Mouse (Mus musculus): ENCODE measurements around the gene Mrpl17. TPM values are rescaled to one million over a fixed set of nuclear protein-coding genes. Genes with fewer than 3 reads are reported as not detected.

Mrpl17 gene
- polyA plus RNA-seq, 1 experiment: 554 TPM

DNA sequence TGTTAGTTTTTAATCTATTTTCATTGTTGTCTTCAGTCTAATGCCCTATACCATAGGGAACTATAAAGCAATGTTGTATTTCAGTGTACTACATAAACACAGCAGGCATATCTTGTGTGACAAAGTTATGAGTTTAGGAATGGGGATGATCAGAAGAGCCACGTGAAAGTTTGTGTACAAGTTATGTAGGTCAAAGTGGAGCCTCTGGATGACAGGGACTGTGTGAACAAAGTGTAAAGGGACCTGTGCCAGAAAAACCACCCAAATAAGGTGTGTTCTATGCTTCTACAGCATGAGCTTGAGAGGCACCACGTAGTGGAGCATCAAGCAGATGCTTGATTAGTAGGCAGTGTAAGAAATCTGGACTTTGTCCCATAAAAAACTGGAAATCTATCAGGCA lies 4.2 kb downstream of the Mrpl17 start:
- TF ChIP-seq CTCF (IDR thresholded peaks at IDR 0.05; ENCODE audit: control insufficient read depth, insufficient read depth, insufficient read length) (no peak), MYOD1 (IDR thresholded peaks at IDR 0.05; ENCODE audit: control insufficient read depth, insufficient read length, low read depth) (no peak), CEBPB (IDR thresholded peaks at IDR 0.05; ENCODE audit: low read depth) (no peak), USF1 (IDR thresholded peaks at IDR 0.05; ENCODE audit: low read depth) (no peak), MYOG (IDR thresholded peaks at IDR 0.05; ENCODE audit: control insufficient read depth, extremely low read depth, insufficient read length) (no peak), FOSL1 (IDR thresholded peaks at IDR 0.05; ENCODE audit: insufficient read depth, low read length, poor library complexity, severe bottlenecking) (no peak), MAX (IDR thresholded peaks at IDR 0.05) (no peak)
- Histone ChIP-seq H3K27me3 (ENCODE audit: control insufficient read depth, insufficient read depth, insufficient read length) (no peaks in the 10 kb centered on the region), H3ac (ENCODE audit: control insufficient read depth, insufficient read length, low read depth) (no peak overlapping the region), H3K79me2 (ENCODE audit: control insufficient read depth, insufficient read depth) (peaks cover 19% of the 10 kb centered on the region), H3K36me3 (ENCODE audit: control insufficient read depth, insufficient read depth) (peaks cover 19% of the 10 kb centered on the region), H3K79me3 (ENCODE audit: low read depth) (peaks cover 15% of the 10 kb centered on the region), H3K4me3 (ENCODE audit: insufficient read depth, poor library complexity, severe bottlenecking) (no peak overlapping the region)

DNA sequence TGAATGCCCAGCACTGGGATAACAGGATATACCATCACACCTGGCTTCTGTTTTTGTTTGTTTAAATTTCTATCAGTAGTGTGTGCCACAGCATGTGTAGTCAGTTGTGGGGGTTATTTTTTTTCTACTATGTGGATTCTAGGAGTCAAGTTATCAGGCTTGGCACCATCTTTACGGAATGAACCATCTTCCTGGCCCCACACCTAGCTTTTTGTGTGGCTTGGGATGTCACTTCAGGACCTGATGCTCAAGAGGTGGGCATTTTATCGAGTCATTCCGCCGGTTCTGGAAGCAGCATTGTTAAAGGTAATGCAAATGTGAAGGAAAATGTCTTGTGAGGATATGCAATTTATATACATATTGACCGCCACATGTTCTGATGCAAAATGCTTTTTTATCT lies 4.8 kb downstream of the Mrpl17 start:
- no peak for TF ChIP-seq CEBPB (IDR thresholded peaks at IDR 0.05; ENCODE audit: low read depth)
- no peak for TF ChIP-seq CTCF (IDR thresholded peaks at IDR 0.05; ENCODE audit: control insufficient read depth, insufficient read depth, insufficient read length)
- TF ChIP-seq MYOG (IDR thresholded peaks at IDR 0.05; ENCODE audit: control insufficient read depth, extremely low read depth, insufficient read length): no peak
- no peak for TF ChIP-seq FOSL1 (IDR thresholded peaks at IDR 0.05; ENCODE audit: insufficient read depth, low read length, poor library complexity, severe bottlenecking)
- no peak for TF ChIP-seq MYOD1 (IDR thresholded peaks at IDR 0.05; ENCODE audit: control insufficient read depth, insufficient read length, low read depth)
- no peak for TF ChIP-seq MAX (IDR thresholded peaks at IDR 0.05)
- no peak for TF ChIP-seq USF1 (IDR thresholded peaks at IDR 0.05; ENCODE audit: low read depth)
- Histone ChIP-seq H3ac (ENCODE audit: control insufficient read depth, insufficient read length, low read depth) (no peak overlapping the region), H3K36me3 (ENCODE audit: control insufficient read depth, insufficient read depth) (peaks cover 19% of the 10 kb centered on the region), H3K27me3 (ENCODE audit: control insufficient read depth, insufficient read depth, insufficient read length) (no peaks in the 10 kb centered on the region), H3K4me3 (ENCODE audit: insufficient read depth, poor library complexity, severe bottlenecking) (no peak overlapping the region), H3K79me3 (ENCODE audit: low read depth) (peaks cover 15% of the 10 kb centered on the region), H3K79me2 (ENCODE audit: control insufficient read depth, insufficient read depth) (peaks cover 19% of the 10 kb centered on the region)

DNA sequence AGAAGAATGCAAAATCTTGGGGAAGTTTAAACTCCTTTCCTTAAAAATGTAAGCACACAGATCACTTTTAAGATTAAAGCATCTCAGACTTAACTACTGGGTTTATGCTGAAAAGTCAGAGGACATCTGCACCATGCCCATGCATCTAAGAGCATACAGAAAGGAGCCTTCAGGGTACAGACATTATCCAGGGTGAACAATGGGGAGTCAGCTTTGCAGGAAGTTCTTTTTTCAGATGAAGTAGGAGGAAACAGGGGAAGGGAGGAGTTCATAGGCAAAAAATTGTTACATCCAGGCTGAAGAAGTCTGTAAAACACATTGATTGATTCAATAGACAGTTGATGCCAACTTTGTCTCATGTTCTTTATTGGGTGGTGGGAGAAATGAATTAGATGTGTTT lies 7.5 kb downstream of the Mrpl17 start:
- Histone ChIP-seq H3ac (ENCODE audit: control insufficient read depth, insufficient read length, low read depth) (no peak overlapping the region), H3K79me2 (ENCODE audit: control insufficient read depth, insufficient read depth) (no peaks in the 10 kb centered on the region), H3K4me3 (ENCODE audit: insufficient read depth, poor library complexity, severe bottlenecking) (no peak overlapping the region), H3K27me3 (ENCODE audit: control insufficient read depth, insufficient read depth, insufficient read length) (peaks cover 4% of the 10 kb centered on the region), H3K36me3 (ENCODE audit: control insufficient read depth, insufficient read depth) (peaks cover 4% of the 10 kb centered on the region), H3K79me3 (ENCODE audit: low read depth) (no peaks in the 10 kb centered on the region)
- TF ChIP-seq MYOG (IDR thresholded peaks at IDR 0.05; ENCODE audit: control insufficient read depth, extremely low read depth, insufficient read length) (no peak), CTCF (IDR thresholded peaks at IDR 0.05; ENCODE audit: control insufficient read depth, insufficient read depth, insufficient read length) (no peak), CEBPB (IDR thresholded peaks at IDR 0.05; ENCODE audit: low read depth) (no peak), USF1 (IDR thresholded peaks at IDR 0.05; ENCODE audit: low read depth) (no peak), MYOD1 (IDR thresholded peaks at IDR 0.05; ENCODE audit: control insufficient read depth, insufficient read length, low read depth) (no peak), MAX (IDR thresholded peaks at IDR 0.05) (no peak), FOSL1 (IDR thresholded peaks at IDR 0.05; ENCODE audit: insufficient read depth, low read length, poor library complexity, severe bottlenecking) (no peak)

DNA sequence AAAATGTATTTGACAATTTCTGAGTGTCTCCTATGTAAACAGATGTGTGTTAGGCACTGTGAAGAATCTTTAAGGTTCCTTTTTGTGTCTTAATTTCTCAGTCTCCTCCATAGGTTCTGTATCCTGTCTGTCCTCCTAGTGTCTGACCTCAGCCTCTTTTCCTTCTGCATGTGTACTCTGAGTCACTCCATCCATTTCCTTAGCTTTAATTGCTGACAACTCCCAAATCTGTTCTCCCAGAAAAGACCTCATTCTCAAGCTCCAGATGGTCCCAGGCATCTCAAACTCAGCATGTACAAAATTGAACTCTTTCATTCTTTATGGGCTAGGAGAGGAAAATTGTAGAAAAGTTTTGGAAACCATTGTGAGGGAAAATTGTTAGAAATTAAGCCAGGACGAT lies 8.1 kb downstream of the Mrpl17 start:
- H3K36me3 ChIP-seq (ENCODE audit: control insufficient read depth, insufficient read depth): no peaks in the 10 kb centered on the region
- H3K27me3 ChIP-seq (ENCODE audit: control insufficient read depth, insufficient read depth, insufficient read length): peaks cover 4% of the 10 kb centered on the region
- no peaks in the 10 kb centered on the region for H3K79me2 ChIP-seq (ENCODE audit: control insufficient read depth, insufficient read depth)
- no peak for TF ChIP-seq CTCF (IDR thresholded peaks at IDR 0.05; ENCODE audit: control insufficient read depth, insufficient read depth, insufficient read length)
- no peak for TF ChIP-seq USF1 (IDR thresholded peaks at IDR 0.05; ENCODE audit: low read depth)
- no peak for TF ChIP-seq MYOG (IDR thresholded peaks at IDR 0.05; ENCODE audit: control insufficient read depth, extremely low read depth, insufficient read length)
- no peak for TF ChIP-seq MAX (IDR thresholded peaks at IDR 0.05)
- no peak for TF ChIP-seq MYOD1 (IDR thresholded peaks at IDR 0.05; ENCODE audit: control insufficient read depth, insufficient read length, low read depth)
- TF ChIP-seq CEBPB (IDR thresholded peaks at IDR 0.05; ENCODE audit: low read depth): no peak
- TF ChIP-seq FOSL1 (IDR thresholded peaks at IDR 0.05; ENCODE audit: insufficient read depth, low read length, poor library complexity, severe bottlenecking): no peak
- no peak overlapping the region for H3K4me3 ChIP-seq (ENCODE audit: insufficient read depth, poor library complexity, severe bottlenecking)
- no peaks in the 10 kb centered on the region for H3K79me3 ChIP-seq (ENCODE audit: low read depth)
- H3ac ChIP-seq (ENCODE audit: control insufficient read depth, insufficient read length, low read depth): no peak overlapping the region

DNA sequence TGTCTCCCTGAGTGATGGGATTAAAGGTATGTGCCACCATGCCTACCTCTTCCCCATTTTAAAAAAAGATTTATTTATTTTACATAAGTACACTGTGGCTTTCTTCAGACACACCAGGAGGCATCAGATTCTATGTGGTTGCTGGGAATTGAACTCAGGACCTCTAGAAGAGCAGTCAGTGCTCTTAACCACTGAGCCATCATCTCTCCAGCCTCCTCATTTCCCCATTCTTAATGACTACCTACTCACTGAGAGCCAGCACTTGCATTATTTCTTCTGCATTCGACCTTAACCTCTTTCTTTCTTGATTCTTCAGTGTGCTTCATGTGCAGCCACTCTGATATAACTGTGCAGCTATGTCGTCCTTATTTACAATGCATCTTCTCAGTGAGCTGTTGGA lies 8.6 kb downstream of the Mrpl17 start:
- Histone ChIP-seq H3K79me2 (ENCODE audit: control insufficient read depth, insufficient read depth) (no peaks in the 10 kb centered on the region), H3K79me3 (ENCODE audit: low read depth) (no peaks in the 10 kb centered on the region), H3K36me3 (ENCODE audit: control insufficient read depth, insufficient read depth) (no peaks in the 10 kb centered on the region), H3K4me3 (ENCODE audit: insufficient read depth, poor library complexity, severe bottlenecking) (no peak overlapping the region), H3ac (ENCODE audit: control insufficient read depth, insufficient read length, low read depth) (no peak overlapping the region), H3K27me3 (ENCODE audit: control insufficient read depth, insufficient read depth, insufficient read length) (peaks cover 4% of the 10 kb centered on the region)
- TF ChIP-seq CTCF (IDR thresholded peaks at IDR 0.05; ENCODE audit: control insufficient read depth, insufficient read depth, insufficient read length) (no peak), FOSL1 (IDR thresholded peaks at IDR 0.05; ENCODE audit: insufficient read depth, low read length, poor library complexity, severe bottlenecking) (no peak), MYOD1 (IDR thresholded peaks at IDR 0.05; ENCODE audit: control insufficient read depth, insufficient read length, low read depth) (no peak), MAX (IDR thresholded peaks at IDR 0.05) (no peak), USF1 (IDR thresholded peaks at IDR 0.05; ENCODE audit: low read depth) (no peak), MYOG (IDR thresholded peaks at IDR 0.05; ENCODE audit: control insufficient read depth, extremely low read depth, insufficient read length) (no peak), CEBPB (IDR thresholded peaks at IDR 0.05; ENCODE audit: low read depth) (no peak)

DNA sequence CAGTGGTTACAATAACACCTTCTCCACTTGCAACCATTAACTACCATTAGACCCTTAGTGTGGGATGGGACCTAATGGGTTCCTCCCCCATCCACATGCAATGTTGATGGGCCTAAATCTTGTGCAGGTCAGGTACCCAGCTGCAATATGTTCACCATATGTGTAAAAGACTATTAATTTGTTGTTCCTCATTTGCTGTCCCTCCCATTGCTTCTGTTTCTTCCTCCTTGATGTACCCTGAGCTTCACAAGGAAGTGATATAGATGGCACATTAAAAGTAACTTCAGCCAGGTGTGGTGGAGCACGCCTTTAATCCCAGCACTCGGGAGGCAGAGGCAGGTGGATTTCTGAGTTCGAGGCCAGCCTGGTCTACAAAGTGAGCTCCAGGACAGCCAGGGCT lies 13.9 kb downstream of the Mrpl17 start:
- Histone ChIP-seq H3ac (ENCODE audit: control insufficient read depth, insufficient read length, low read depth) (no peak overlapping the region), H3K4me3 (ENCODE audit: insufficient read depth, poor library complexity, severe bottlenecking) (no peak overlapping the region), H3K27me3 (ENCODE audit: control insufficient read depth, insufficient read depth, insufficient read length) (peaks cover 4% of the 10 kb centered on the region), H3K36me3 (ENCODE audit: control insufficient read depth, insufficient read depth) (no peaks in the 10 kb centered on the region), H3K79me2 (ENCODE audit: control insufficient read depth, insufficient read depth) (no peaks in the 10 kb centered on the region), H3K79me3 (ENCODE audit: low read depth) (no peaks in the 10 kb centered on the region)
- no peak for TF ChIP-seq MYOD1 (IDR thresholded peaks at IDR 0.05; ENCODE audit: control insufficient read depth, insufficient read length, low read depth)
- no peak for TF ChIP-seq MYOG (IDR thresholded peaks at IDR 0.05; ENCODE audit: control insufficient read depth, extremely low read depth, insufficient read length)
- TF ChIP-seq USF1 (IDR thresholded peaks at IDR 0.05; ENCODE audit: low read depth): no peak
- TF ChIP-seq CTCF (IDR thresholded peaks at IDR 0.05; ENCODE audit: control insufficient read depth, insufficient read depth, insufficient read length): no peak
- no peak for TF ChIP-seq CEBPB (IDR thresholded peaks at IDR 0.05; ENCODE audit: low read depth)
- no peak for TF ChIP-seq FOSL1 (IDR thresholded peaks at IDR 0.05; ENCODE audit: insufficient read depth, low read length, poor library complexity, severe bottlenecking)
- TF ChIP-seq MAX (IDR thresholded peaks at IDR 0.05): no peak

Measured in C2C12 (cell line).